Mouse (Mus musculus) Patski (cell line): ENCODE measurements around the gene Gm49711. TPM values are rescaled to one million over a fixed set of nuclear protein-coding genes. Genes with fewer than 3 reads are reported as not detected.

Source experiments
- ATAC-seq: fragments of 100-300 bp; one replicate; pipeline ENCODE4 v1.8.0; 2021
- CTCF ChIA-PET: fragments of 350-600 bp; sonication (Branson Sonifier 250); formaldehyde crosslinking; loops from one replicate; lab custom pipeline; 2022; ENCODE audit warnings: inconsistent platforms; lab: Charles Lee
- POLR2A ChIA-PET: fragments of 350-600 bp; sonication (Branson Sonifier 250); formaldehyde crosslinking; loops from one replicate; lab custom pipeline; 2022; ENCODE audit warnings: antibody characterized with exemption, inconsistent platforms; lab: Charles Lee
- DNase-seq: peaks from one replicate; pipeline ENCODE4 v3.0.0-alpha.2; 2011; ENCODE audit warnings: low read depth, low spot score
- H3K27me3 ChIP-seq: fragments of 371-371 bp; one replicate; pipeline ENCODE4 v1.5.1; 2021
- CTCF ChIP-seq: fragments of 100-300 bp; IDR thresholded peaks from one replicate; pipeline ENCODE4 v1.5.1; 2021
- in situ Hi-C: fragments of 300-500 bp; cut with MboI; formaldehyde crosslinking; loops from 3 replicates; pipeline ENCODE4 v1.11.1; 2018; ENCODE audit warnings: low pct_unique_long_range_greater_than_20kb, mixed read lengths
- polyA plus RNA-seq: library from polyadenylated mRNA; unstranded; gene quantifications from one replicate; pipeline ENCODE4 v1.2.3, GENCODE M21; 2021

Gm49711 gene
- polyA plus RNA-seq = 0.06 TPM

- ATAC-seq (peak; percentile 75), DNase-seq (peak; percentile 58)
- no peaks in the 10 kb centered on the region for H3K27me3 ChIP-seq
- TF ChIP-seq CTCF = no peak
- ChIA-PET CTCF (interaction anchor here (0.8 kb wide), 1 partner anchor 13 kb away, joined by 3 read pairs; no protein-coding TSS in a partner anchor), POLR2A (interaction anchor here (1.1 to 2.6 kb wide), 5 partner anchors 56 to 120 kb away, joined by 3 to 16 read pairs (median 5); no protein-coding TSS in a partner anchor)
- in situ Hi-C loops = no loop called here
These were observed at the start of gene Gm49711, which contains the start of the genes Mrps6 and Slc5a3 for GRCm38 (mm10) chr16:92057852-92058643. TSS of gene Gm49711 (plus strand) at chr16:92058316. TSS of gene Mrps6 (plus strand) at chr16:92058270. TSS of gene Slc5a3 (plus strand) at chr16:92058322.

- ATAC-seq (no peak), DNase-seq (no peak)
- no peaks in the 10 kb centered on the region for H3K27me3 ChIP-seq
- POLR2A ChIA-PET = no interaction called here
- in situ Hi-C loops = no loop called here
- CTCF ChIA-PET = no interaction called here
- no peak for TF ChIP-seq CTCF
These were observed 48.5 kb upstream of the Gm49711 start for GRCm38 (mm10) chr16:92009586-92009985.

DNA sequence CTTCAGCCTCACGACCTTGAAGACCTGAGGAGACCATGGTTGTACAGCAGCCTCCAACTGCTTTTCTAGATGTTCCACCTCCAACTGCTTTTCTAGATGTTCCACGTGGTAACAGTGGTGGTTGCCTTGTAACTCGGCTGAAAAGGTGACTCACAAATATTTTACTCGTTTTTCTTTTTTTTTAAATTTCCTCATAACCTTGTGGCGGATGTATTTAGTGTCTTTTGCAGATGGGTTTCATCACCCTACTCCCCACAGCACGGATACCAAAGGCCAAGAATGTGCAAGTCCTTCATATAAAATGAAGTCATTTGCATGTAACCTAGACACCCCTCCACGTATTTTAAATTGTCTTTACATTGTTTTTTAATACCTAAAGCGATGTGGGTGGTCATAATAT, 41.3 kb upstream of the Gm49711 start:
- ChIA-PET POLR2A (no interaction called here), CTCF (no interaction called here)
- DNase-seq (no peak), ATAC-seq (no peak)
- in situ Hi-C loops = no loop called here
- no peak for TF ChIP-seq CTCF
- no peaks in the 10 kb centered on the region for H3K27me3 ChIP-seq

- ATAC-seq = no peak
- ChIA-PET POLR2A (no interaction called here), CTCF (interaction anchor here (2.0 kb wide), 1 partner anchor 16 kb away, joined by 5 read pairs; no protein-coding TSS in a partner anchor)
- in situ Hi-C loops = no loop called here
- no peak for DNase-seq
- no peak for TF ChIP-seq CTCF
- H3K27me3 ChIP-seq = no peaks in the 10 kb centered on the region
These were observed 38.7 kb upstream of the Gm49711 start for GRCm38 (mm10) chr16:92019141-92020118.

- no peak for TF ChIP-seq CTCF
- no peak for ATAC-seq
- ChIA-PET CTCF (interaction anchor here (1.3 kb wide), 1 partner anchor 12 kb away, joined by 3 read pairs; no protein-coding TSS in a partner anchor), POLR2A (no interaction called here)
- in situ Hi-C loops = no loop called here
- DNase-seq = peak; percentile 12
- H3K27me3 ChIP-seq = no peaks in the 10 kb centered on the region
These were observed 36.3 kb upstream of the Gm49711 start for GRCm38 (mm10) chr16:92021656-92022400.

- in situ Hi-C loops = no loop called here
- POLR2A ChIA-PET = no interaction called here
- H3K27me3 ChIP-seq = no peaks in the 10 kb centered on the region
- no peak for TF ChIP-seq CTCF
- ATAC-seq (no peak), DNase-seq (no peak)
- CTCF ChIA-PET = interaction anchor here (1.3 kb wide), 1 partner anchor 11 kb away, joined by 3 read pairs; no protein-coding TSS in a partner anchor
These were observed 35.4 kb upstream of the Gm49711 start for GRCm38 (mm10) chr16:92022494-92023283.

GRCm38 (mm10) chr16:92033286-92033685, 24.8 kb upstream of the Gm49711 start:
- ChIA-PET POLR2A (no interaction called here), CTCF (interaction anchor here (1.1 to 1.4 kb wide), 2 partner anchors 11 to 13 kb away, joined by 3 to 4 read pairs; no protein-coding TSS in a partner anchor)
- H3K27me3 ChIP-seq = no peaks in the 10 kb centered on the region

GRCm38 (mm10) chr16:92034676-92035075, 23.4 kb upstream of the Gm49711 start:
- ATAC-seq (no peak), DNase-seq (no peak)
- POLR2A ChIA-PET = no interaction called here
- TF ChIP-seq CTCF = no peak
- in situ Hi-C loops = no loop called here
- CTCF ChIA-PET = no interaction called here
- H3K27me3 ChIP-seq = no peaks in the 10 kb centered on the region

More at GRCm38 (mm10) chr16:92033286-92033685, 24.8 kb upstream of the Gm49711 start:
- no peak for ATAC-seq
- no peak for DNase-seq
- in situ Hi-C loops = no loop called here
- TF ChIP-seq CTCF = no peak

GRCm38 (mm10) chr16:92036701-92037100, 21.4 kb upstream of the Gm49711 start:
- in situ Hi-C loops = no loop called here
- ChIA-PET POLR2A (no interaction called here), CTCF (no interaction called here)
- H3K27me3 ChIP-seq = no peaks in the 10 kb centered on the region
- no peak for TF ChIP-seq CTCF
- DNase-seq (no peak), ATAC-seq (no peak)
